Mouse (Mus musculus): ENCODE measurements around the gene Abhd15. TPM values are rescaled to one million over a fixed set of nuclear protein-coding genes. Genes with fewer than 3 reads are reported as not detected.
"Not testable (repeated sequence)": the region's sequence is repeated elsewhere in the genome, so short reads cannot be mapped to it uniquely, and the experiment has no call there.

The Abhd15 gene
- polyA plus RNA-seq, 1 experiment from 2014 or later, result 4.0 TPM

DNA sequence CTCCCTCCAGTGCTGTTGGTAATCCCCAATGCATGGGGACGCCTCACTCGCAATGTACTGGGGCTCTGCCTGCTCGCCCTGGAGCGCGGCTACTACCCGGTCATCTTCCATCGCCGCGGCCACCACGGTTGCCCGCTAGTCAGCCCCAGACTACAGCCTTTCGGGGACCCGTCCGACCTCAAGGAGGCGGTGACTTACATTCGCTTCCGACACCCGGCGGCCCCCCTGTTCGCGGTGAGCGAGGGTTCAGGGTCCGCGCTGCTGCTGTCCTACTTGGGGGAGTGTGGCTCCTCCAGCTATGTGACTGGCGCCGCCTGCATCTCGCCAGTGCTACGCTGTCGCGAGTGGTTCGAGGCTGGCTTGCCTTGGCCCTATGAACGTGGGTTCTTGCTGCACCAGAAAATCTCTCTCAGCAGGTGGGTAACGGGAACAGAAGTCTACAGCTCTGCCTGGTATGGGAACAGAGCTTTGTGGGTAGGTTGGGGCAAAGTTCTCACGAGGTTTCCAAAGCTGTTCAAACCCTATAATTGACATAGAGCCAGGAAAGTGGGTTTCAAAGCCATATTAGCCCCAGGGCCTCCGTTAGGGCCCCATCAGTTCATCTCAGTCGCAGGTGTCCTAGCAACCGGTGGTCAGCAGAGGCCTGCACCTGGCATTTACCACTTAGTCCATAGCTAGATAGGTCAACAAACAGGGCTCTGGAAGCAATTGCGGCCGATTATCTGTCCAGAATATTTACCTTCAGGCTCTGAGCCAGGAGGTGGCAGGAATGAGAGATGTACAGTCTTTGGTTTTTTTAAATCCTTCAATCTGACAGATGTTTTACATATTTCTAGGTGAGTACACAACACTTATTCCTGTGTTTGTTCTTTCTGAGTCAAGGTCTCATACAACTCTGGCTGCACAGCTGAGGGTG, 974 bp downstream of the Abhd15 start, which contains the start of gene Trp53i13:
Trp53i13 (minus strand) TSS at position 344 of the 916 bp plus-strand sequence.
- WGBS, result 7% methylated on average over 39 of the region's 39 CpGs
- no peak; the same call in 1 of the 2 replicates for ATAC-seq (ENCODE audit: borderline replicate concordance, extremely low read depth, low FRiP score, low TSS enrichment)
- H3K27ac ChIP-seq, result 0 out of 2 replicates have a peak within 1 kb of the TSS, but pooled peaks have one; percentile 34
- H3K9me3 ChIP-seq, result no peaks in the 10 kb centered on the region
- H3K9ac ChIP-seq, result peak within 1 kb of the TSS; percentile 46
- no peaks in the 10 kb centered on the region for H3K36me3 ChIP-seq
- H3K27me3 ChIP-seq, result peaks cover 23% of the 10 kb centered on the region
- peak within 1 kb of the TSS; percentile 93 for H3K4me2 ChIP-seq
- H3K4me1 ChIP-seq, result peaks cover 51% of the 10 kb centered on the region
- peak within 1 kb of the TSS; percentile 78 for H3K4me3 ChIP-seq

DNA sequence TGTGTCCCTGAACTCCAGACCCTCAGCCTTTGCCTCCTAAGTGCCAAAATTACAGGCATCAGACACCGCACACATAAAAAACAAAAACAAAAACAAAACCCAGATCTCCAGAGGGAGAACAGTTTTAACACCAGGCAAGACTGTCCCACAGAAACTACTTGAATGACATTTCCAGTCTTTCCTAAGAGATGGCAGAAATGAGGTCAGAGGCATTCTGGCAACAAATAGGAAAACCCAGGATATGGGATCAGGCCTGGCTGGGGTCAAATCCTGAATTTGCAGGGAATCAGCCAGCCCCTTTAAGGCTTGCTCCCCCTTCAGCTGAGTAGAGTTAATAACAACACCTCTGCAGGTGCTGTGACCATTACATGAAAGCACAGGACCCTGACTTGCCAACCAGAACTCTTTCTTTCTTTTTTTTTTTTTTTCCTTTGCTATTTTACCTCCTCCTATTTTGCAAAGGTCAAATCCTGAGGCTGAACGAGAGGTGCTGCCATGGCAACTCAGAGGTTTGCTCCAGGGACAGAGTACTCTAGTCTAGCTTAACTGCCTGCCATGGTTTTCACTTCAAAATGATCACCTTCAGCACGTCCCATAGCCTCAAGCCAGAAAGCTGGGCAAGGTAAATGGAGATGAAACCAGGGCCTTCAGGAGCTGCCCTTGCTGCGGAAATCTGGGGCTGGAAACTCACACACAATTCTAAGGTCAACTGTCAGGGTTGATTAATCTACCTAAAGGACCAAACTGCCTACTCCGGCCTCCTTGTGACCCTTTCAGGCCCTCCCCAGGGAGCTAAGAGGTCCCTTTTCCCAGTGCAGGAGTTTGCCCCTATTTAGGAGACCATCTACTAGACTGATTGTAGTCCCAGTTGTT, 1.9 kb downstream of the Abhd15 start:
- no peaks in the 10 kb centered on the region for H3K36me3 ChIP-seq
- peaks cover 45% of the 10 kb centered on the region for H3K4me1 ChIP-seq
- H3K4me3 ChIP-seq, result no peak overlapping the region
- no peaks in the 10 kb centered on the region for H3K9me3 ChIP-seq
- WGBS, result 63% methylated on average over 5 of the region's 5 CpGs
- H3K27ac ChIP-seq, result no peak overlapping the region
- 0 out of 2 replicates have a peak overlapping the region, but pooled peaks have one; percentile 93 for H3K4me2 ChIP-seq
- no peak for ATAC-seq (ENCODE audit: borderline replicate concordance, extremely low read depth, low FRiP score, low TSS enrichment)
- peaks cover 23% of the 10 kb centered on the region for H3K27me3 ChIP-seq
- H3K9ac ChIP-seq, result no peak overlapping the region

DNA sequence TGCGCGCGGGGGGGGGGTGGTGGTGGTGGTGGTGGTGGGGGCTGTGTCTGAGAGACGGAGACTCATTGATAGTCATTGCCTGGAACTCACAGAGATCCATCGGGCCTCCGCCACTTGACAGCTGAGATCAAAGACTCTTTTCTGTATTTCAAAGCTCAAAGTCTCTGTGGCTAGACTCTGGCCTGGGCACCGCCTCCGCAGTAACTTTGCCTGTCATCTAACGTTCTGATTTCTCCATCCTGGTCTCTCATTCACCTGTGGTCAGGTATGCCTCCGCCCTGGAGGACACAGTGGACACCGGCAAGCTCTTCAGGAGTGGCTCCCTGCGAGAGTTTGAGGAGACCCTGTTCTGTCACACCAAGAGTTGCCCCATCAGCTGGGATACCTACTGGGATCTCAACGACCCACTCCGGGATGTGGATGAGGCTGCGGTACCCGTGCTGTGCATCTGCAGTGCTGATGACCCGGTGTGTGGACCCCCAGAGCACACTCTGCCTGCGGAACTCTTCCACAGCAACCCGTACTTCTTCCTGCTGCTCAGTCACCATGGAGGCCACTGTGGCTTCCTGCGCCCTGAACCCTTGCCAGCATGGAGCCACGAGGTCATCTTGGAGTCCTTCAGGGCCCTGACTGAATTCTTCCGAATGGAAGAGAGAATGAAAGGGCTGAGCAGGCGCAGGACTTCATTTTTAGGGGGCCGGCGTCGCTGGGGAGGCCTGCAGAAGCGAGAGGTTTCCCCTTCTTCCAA, 3.3 kb downstream of the Abhd15 start:
- no peak overlapping the region for H3K9ac ChIP-seq
- H3K4me2 ChIP-seq, result no peak overlapping the region
- ATAC-seq (ENCODE audit: borderline replicate concordance, extremely low read depth, low FRiP score, low TSS enrichment), result no peak
- H3K4me3 ChIP-seq, result no peak overlapping the region
- 72% methylated on average over 25 of the region's 27 CpGs for WGBS
- no peaks in the 10 kb centered on the region for H3K36me3 ChIP-seq
- H3K27me3 ChIP-seq, result peaks cover 23% of the 10 kb centered on the region
- peaks cover 38% of the 10 kb centered on the region for H3K4me1 ChIP-seq
- no peak overlapping the region for H3K27ac ChIP-seq
- no peaks in the 10 kb centered on the region for H3K9me3 ChIP-seq

DNA sequence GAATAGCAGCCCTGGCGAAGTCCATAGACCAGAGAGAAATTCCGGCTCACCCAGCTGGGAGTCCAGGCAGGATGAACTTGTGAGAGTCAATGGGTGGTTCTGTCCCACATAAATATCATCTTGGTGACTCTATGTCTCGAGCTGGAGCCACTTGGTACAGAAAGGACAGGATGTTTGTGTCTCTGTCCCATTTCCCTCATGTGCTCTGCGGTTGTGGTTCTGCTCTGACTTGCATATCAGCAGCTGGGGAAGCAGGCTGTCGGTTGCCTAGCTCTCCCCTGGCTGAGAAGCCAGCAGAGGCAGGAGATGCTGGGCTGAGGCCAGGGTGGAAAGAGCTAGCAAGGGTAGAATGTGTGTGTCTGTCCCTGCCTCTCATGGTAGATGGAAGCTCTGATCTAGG, 4.1 kb downstream of the Abhd15 start, which contains the start of gene Gm10392:
Gm10392 (minus strand) TSS at position 156 of the 400 bp plus-strand sequence.
- 48% methylated on average over 5 of the region's 5 CpGs for WGBS
- H3K9me3 ChIP-seq, result no peaks in the 10 kb centered on the region
- ATAC-seq (ENCODE audit: borderline replicate concordance, extremely low read depth, low FRiP score, low TSS enrichment), result no peak
- H3K4me3 ChIP-seq, result no peak within 1 kb of the TSS
- peaks cover 23% of the 10 kb centered on the region for H3K27me3 ChIP-seq
- H3K4me2 ChIP-seq, result no peak within 1 kb of the TSS
- no peak within 1 kb of the TSS for H3K9ac ChIP-seq
- H3K4me1 ChIP-seq, result peaks cover 32% of the 10 kb centered on the region
- H3K27ac ChIP-seq, result no peak within 1 kb of the TSS
- no peaks in the 10 kb centered on the region for H3K36me3 ChIP-seq

DNA sequence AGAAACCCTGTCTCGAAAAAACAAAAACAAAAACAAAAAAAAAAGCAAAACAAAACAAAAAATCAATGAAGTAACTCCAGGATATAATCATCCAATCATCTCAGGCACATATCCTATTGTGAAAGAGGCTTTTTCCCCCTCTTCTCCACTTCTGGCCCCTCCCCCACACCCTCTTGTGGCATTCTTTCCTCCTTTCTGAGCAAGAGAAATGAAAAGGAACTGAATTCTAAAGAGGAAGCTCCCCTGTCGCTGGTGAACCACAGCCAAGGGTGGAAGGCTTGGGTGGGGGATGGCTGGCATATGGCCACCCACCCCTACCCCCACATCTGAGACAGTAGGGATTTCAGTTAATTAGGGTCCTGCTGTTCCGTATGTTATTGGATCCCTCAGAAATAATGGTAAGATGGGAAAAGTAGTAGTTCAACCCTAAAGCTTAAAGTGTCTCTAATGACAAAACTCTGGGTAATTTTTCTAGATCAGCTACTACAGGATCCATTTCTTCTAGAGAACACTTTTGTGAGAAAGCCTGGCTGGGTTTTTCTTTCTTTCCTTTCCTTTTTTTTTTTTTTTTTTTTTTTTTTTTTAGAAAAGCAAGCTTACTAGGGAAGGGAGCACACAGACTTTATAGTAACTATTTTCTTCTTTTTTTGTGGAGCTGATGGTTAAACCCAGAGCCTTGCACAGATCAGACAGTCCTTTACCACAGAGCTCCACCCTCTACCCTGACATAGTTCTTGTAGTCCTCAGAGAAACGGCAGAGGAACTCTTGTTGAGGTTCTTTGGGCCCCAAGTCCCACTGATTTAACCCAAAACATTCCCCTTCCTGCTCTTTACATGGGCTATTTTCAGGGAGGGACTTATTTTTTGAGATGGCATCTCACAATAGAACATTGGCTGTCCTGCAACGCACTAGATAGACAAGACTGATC, 5.9 kb downstream of the Abhd15 start:
- Histone ChIP-seq H3K4me1 (peaks cover 15% of the 10 kb centered on the region), H3K9me3 (no peaks in the 10 kb centered on the region), H3K27ac (no peak overlapping the region), H3K9ac (no peak overlapping the region), H3K4me2 (no peak overlapping the region), H3K4me3 (no peak overlapping the region), H3K36me3 (no peaks in the 10 kb centered on the region), H3K27me3 (peaks cover 17% of the 10 kb centered on the region)
- ATAC-seq (ENCODE audit: borderline replicate concordance, extremely low read depth, low FRiP score, low TSS enrichment), result no peak
- WGBS, result 52% methylated on average over 5 of the region's 5 CpGs

DNA sequence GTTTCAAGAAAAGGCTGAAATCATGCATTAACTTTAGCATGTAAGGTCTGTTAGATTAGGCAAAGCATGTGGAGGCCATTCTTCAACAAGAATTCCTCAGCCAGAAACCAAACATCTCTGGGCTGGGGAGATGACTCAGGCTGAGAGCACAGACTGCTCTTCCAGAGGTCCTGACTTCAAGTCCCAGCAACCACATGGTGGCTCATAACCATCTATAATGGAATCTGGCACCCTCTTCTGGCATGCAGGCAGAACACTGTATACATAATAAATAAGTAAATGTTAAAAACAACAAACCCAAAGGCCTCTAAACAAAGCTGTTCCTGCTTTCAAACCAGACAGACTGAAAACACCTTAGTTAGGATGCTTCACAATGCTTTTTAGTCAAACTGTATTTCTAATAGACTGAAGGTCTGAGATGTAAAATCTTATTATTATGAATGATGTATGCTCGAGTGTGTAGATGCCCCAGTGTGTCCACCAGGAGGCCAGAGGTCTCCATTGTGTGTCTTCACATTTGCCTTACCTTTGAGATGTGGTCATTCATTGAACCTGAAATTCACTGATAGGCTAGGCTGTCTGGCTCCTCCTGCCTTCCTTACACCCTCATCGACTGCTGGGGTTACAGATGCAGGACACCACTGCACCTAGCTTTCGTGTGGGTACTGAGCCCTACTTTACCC, 11.0 kb downstream of the Abhd15 start:
- no peak for ATAC-seq (ENCODE audit: borderline replicate concordance, extremely low read depth, low FRiP score, low TSS enrichment)
- Histone ChIP-seq H3K4me2 (no peak overlapping the region), H3K9ac (no peak overlapping the region), H3K27ac (no peak overlapping the region), H3K9me3 (no peaks in the 10 kb centered on the region), H3K27me3 (no peaks in the 10 kb centered on the region), H3K4me1 (no peaks in the 10 kb centered on the region), H3K4me3 (no peak overlapping the region), H3K36me3 (no peaks in the 10 kb centered on the region; the same call in 1 of the 2 replicates)
- WGBS, result 73% methylated on average over 3 of the region's 3 CpGs

DNA sequence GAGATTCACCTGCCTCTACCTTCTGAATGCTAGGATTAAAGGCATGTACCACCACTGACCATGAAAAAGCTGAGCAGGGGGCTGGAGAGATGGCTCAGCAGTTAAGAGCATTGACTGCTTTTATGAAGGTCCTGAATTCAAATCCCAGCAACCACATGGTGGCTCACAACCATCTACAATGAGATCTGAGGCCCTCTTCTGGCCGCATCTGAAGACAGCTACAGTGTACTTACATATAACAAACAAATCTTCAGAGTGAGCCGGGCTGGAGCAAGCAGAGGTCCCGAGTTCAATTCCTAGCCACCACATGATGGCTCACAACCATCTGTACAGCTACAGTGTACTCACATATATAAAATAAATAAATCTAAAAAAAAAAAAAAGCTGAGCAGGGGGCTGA, 13.5 kb downstream of the Abhd15 start:
- not testable (repeated sequence) for H3K9me3 ChIP-seq; H3K9ac ChIP-seq; H3K36me3 ChIP-seq; H3K27ac ChIP-seq; H3K4me2 ChIP-seq; ATAC-seq (ENCODE audit: borderline replicate concordance, extremely low read depth, low FRiP score, low TSS enrichment); H3K4me1 ChIP-seq; H3K4me3 ChIP-seq; H3K27me3 ChIP-seq
- WGBS, result 85% methylated on average over 3 of the region's 3 CpGs

DNA sequence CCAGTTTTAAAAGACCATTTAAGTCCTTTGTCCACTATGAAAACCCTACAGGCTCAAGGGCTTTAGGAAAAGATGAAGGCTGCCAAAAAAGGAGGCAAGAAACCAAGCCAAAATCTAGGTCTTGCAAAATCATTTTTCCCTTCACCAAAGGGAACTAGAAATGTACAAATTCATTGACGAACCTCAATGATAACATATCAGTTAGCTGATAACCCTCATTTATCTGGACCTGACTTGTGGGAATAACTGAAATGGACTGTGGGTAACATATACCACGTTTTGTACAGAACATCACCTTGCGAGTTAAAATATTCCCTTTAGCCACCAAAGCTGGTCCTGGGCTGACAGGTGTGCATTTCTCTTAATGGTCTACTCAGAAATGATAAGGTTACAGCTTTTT, 14.7 kb downstream of the Abhd15 start:
- H3K9me3 ChIP-seq, result no peaks in the 10 kb centered on the region
- no peak overlapping the region for H3K9ac ChIP-seq
- no peaks in the 10 kb centered on the region for H3K4me1 ChIP-seq
- 65% methylated on average over 3 of the region's 3 CpGs for WGBS
- no peak overlapping the region for H3K4me2 ChIP-seq
- H3K4me3 ChIP-seq, result no peak overlapping the region
- no peak overlapping the region for H3K27ac ChIP-seq
- no peaks in the 10 kb centered on the region for H3K27me3 ChIP-seq
- H3K36me3 ChIP-seq, result peaks cover 3% of the 10 kb centered on the region; the same call in 1 of the 2 replicates
- ATAC-seq (ENCODE audit: borderline replicate concordance, extremely low read depth, low FRiP score, low TSS enrichment), result no peak

DNA sequence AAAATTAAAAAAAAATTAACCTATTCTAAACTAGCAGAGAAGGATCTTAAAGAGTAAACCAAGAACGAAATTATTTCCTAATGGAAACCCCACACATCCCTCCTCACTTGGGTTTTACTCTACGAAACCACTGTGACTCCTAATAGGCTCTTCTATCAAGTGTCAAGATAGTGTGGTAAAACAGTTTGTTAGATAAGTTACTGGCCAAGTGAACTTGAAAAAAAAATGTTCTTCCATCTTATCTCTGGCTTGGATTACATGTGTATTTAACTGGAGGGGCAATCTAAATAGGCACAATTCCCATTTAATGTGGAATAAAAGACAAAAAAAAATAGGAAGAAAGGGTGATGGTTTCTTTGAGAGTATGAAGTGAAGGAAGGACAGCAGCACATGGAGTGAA, 15.9 kb downstream of the Abhd15 start:
- Histone ChIP-seq H3K9me3 (no peaks in the 10 kb centered on the region), H3K27me3 (no peaks in the 10 kb centered on the region), H3K4me3 (no peak overlapping the region), H3K27ac (no peak overlapping the region), H3K9ac (no peak overlapping the region), H3K4me1 (no peaks in the 10 kb centered on the region), H3K36me3 (peaks cover 4% of the 10 kb centered on the region; the same call in 1 of the 2 replicates), H3K4me2 (no peak overlapping the region)
- ATAC-seq (ENCODE audit: borderline replicate concordance, extremely low read depth, low FRiP score, low TSS enrichment), result no peak
- 66% methylated on average over 2 of the region's 2 CpGs for WGBS

DNA sequence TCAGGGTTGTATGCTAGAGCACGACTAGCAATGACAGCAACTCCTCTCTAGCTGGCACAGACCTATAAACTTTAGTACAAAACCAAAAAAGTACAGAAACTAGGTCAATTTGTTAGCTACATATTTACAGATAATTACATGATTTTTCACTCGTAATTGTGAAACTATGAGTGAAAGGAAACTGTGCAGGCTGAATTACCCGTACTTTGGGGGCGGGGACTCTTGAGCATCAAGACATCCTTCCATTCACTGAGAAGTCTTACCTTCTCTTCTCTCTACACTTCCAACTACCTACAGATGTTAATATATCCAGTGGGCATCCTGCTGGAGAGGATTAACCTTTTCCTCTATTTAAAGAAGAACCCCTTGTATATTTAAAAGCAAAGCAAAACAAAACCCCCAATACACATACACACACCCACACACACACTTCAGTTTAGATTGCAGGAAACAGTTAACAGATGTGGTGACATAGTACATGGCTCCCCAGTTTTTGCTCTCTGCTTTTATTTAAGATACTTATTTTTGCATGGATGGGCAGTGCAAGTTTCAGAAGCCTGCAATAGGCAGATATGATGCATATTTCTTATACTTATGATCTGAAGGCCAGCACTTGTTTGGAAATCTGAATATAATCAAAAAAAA, 17.4 kb downstream of the Abhd15 start:
- H3K9ac ChIP-seq, result no peak overlapping the region
- H3K4me1 ChIP-seq, result no peaks in the 10 kb centered on the region
- 78% methylated on average over 4 of the region's 4 CpGs for WGBS
- no peaks in the 10 kb centered on the region for H3K27me3 ChIP-seq
- no peak overlapping the region for H3K4me2 ChIP-seq
- H3K9me3 ChIP-seq, result no peaks in the 10 kb centered on the region
- peaks cover 17% of the 10 kb centered on the region for H3K36me3 ChIP-seq
- no peak overlapping the region for H3K27ac ChIP-seq
- H3K4me3 ChIP-seq, result no peak overlapping the region
- no peak for ATAC-seq (ENCODE audit: borderline replicate concordance, extremely low read depth, low FRiP score, low TSS enrichment)

Measured in lung, embryonic 15.5 days (tissue).